Mouse (Mus musculus) lung, postnatal 0 days (tissue): Measurements from ENCODE around the gene Gm1979.
"Not testable (repeated sequence)": the region's sequence is repeated elsewhere in the genome, so short reads cannot be mapped to it uniquely, and the experiment has no call there.

Source experiments
- CTCF ChIP-seq: IDR thresholded peaks from 2 replicates; pipeline ENCODE4 v1.5.1; 2016; ENCODE audit warnings: antibody characterized with exemption, mild to moderate bottlenecking
- EP300 ChIP-seq: IDR thresholded peaks from 2 replicates; pipeline ENCODE4 v1.6.1; 2016; ENCODE audit warnings: antibody characterized with exemption, mild to moderate bottlenecking, control low read depth

DNA sequence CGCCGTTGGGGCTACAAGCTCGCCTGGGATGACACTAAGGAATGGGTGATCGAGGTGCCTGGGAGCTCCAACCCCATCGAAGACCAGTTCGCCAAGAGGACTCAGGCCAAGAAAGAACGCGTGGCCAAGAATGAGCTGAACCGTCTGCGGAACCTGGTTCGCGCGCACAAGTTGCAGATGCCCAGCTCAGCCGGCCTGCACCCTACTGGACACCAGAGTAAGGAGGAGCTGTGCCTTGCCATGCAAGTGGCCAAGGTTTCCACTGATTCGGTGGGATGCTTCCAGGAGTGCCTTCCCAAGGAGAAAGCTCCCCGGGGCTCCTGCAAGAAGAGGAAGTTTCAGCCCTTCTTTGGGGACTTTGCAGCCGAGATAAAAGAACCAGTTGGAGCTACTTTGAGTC, 47.5 kb downstream of the Gm1979 start:
- TF ChIP-seq CTCF, EP300: not testable (repeated sequence)
